Mouse (Mus musculus) heart, embryonic 11.5 days (tissue): Measurements from ENCODE around the gene Cacna2d1. TPM values are rescaled to one million over a fixed set of nuclear protein-coding genes. Genes with fewer than 3 reads are reported as not detected.

Experiments
- ATAC-seq: fragments of 200-750 bp; cut with Nextera tagmentation; replicated peaks from 2 replicates; pipeline ENCODE4 v1.8.0; 2017; ENCODE audit warnings: moderate library complexity; ENCODE audit not compliant: insufficient number of reproducible peaks, low FRiP score, low TSS enrichment
- H3K27ac ChIP-seq: fragments of 300-500 bp; sonication (generic); 2 replicates; pipeline ENCODE4 v1.5.1; 2014; ENCODE audit warnings: mild to moderate bottlenecking, low read depth, low read length
- H3K27me3 ChIP-seq: fragments of 300-500 bp; sonication (generic); 2 replicates; pipeline ENCODE4 v1.6.1; 2014; ENCODE audit warnings: mild to moderate bottlenecking, low read length, mixed read lengths; ENCODE audit not compliant: control insufficient read depth, insufficient read depth
- H3K36me3 ChIP-seq: fragments of 300-500 bp; sonication (generic); 2 replicates; pipeline ENCODE4 v1.6.1; 2014; ENCODE audit warnings: mild to moderate bottlenecking, low read length, moderate library complexity, mixed read lengths; ENCODE audit not compliant: control insufficient read depth, insufficient read depth
- H3K4me1 ChIP-seq: fragments of 300-500 bp; sonication (generic); 2 replicates; pipeline ENCODE4 v1.6.1; 2014; ENCODE audit warnings: low read length; ENCODE audit not compliant: control insufficient read depth, insufficient read depth
- H3K4me2 ChIP-seq: fragments of 300-500 bp; sonication (generic); 2 replicates; pipeline ENCODE4 v1.6.1; 2014; ENCODE audit warnings: mild to moderate bottlenecking, moderate library complexity
- H3K4me3 ChIP-seq: fragments of 300-500 bp; sonication (generic); 2 replicates; pipeline ENCODE4 v1.5.1; 2014; ENCODE audit warnings: low read depth, low read length
- H3K9ac ChIP-seq: fragments of 300-500 bp; sonication (generic); 2 replicates; pipeline ENCODE4 v1.6.1; 2014; ENCODE audit warnings: mild to moderate bottlenecking, low read depth, low read length, moderate library complexity
- H3K9me3 ChIP-seq: fragments of 300-500 bp; sonication (generic); replicated peaks from 2 replicates; pipeline ENCODE4 v1.6.1; 2016; ENCODE audit warnings: low read length; ENCODE audit not compliant: control insufficient read depth
- WGBS: fragments of 180-500 bp; shearing (Covaris S2); extraction: QIAGEN DNeasy Blood & Tissue Kit; methylation state at CpG from one replicate; pipeline ENCODE4 v1.1.7; 2014; ENCODE audit not compliant: insufficient replicate concordance; 5-methylcytosine and 5-hydroxymethylcytosine counted together
- polyA plus RNA-seq: library from polyadenylated mRNA; unstranded; fragments of >200 nt; fragmentation: Nextera tagmentation; extraction: Ambion mirVana; gene quantifications from 2 replicates; pipeline ENCODE4 v1.2.1, GENCODE M21; 2014

Cacna2d1 gene
- polyA plus RNA-seq, 1 experiment from 2014 or later, result 17.9 TPM

GRCm38 (mm10) chr5:16093071-16093693, 158.7 kb downstream of the Cacna2d1 start:
- ATAC-seq, result no peak
- WGBS, result 89% methylated on average over 11 of the region's 11 CpGs
- H3K9ac ChIP-seq, result no peak overlapping the region

GRCm38 (mm10) chr5:16095345-16095744, 160.9 kb downstream of the Cacna2d1 start:
- no peak overlapping the region for H3K27ac ChIP-seq
- ATAC-seq, result no peak
- no peak overlapping the region for H3K4me3 ChIP-seq
- no peaks in the 10 kb centered on the region for H3K4me1 ChIP-seq
- 65% methylated on average over 4 of the region's 4 CpGs for WGBS
- no peak overlapping the region for H3K9ac ChIP-seq
- H3K27me3 ChIP-seq, result no peaks in the 10 kb centered on the region
- H3K36me3 ChIP-seq, result no peaks in the 10 kb centered on the region
- H3K4me2 ChIP-seq, result no peak overlapping the region
- no peaks in the 10 kb centered on the region for H3K9me3 ChIP-seq

More at GRCm38 (mm10) chr5:16093071-16093693, 158.7 kb downstream of the Cacna2d1 start:
- Histone ChIP-seq H3K27ac (no peak overlapping the region), H3K36me3 (no peaks in the 10 kb centered on the region), H3K4me1 (no peaks in the 10 kb centered on the region), H3K4me2 (no peak overlapping the region), H3K9me3 (no peaks in the 10 kb centered on the region), H3K4me3 (no peak overlapping the region), H3K27me3 (no peaks in the 10 kb centered on the region)

- no peak for ATAC-seq
- no peak overlapping the region for H3K27ac ChIP-seq
- WGBS, result 81% methylated on average over 2 of the region's 2 CpGs
Measured at GRCm38 (mm10) chr5:16098766-16099165, 164.3 kb downstream of the Cacna2d1 start.

GRCm38 (mm10) chr5:16101820-16102219, 167.3 kb downstream of the Cacna2d1 start:
- no peaks in the 10 kb centered on the region for H3K27me3 ChIP-seq
- no peak overlapping the region for H3K27ac ChIP-seq
- H3K9me3 ChIP-seq, result no peaks in the 10 kb centered on the region
- H3K4me2 ChIP-seq, result no peak overlapping the region
- H3K9ac ChIP-seq, result no peak overlapping the region
- H3K36me3 ChIP-seq, result no peaks in the 10 kb centered on the region
- WGBS, result 93% methylated on average over 1 of the region's 1 CpGs
- ATAC-seq, result no peak
- H3K4me3 ChIP-seq, result no peak overlapping the region
- H3K4me1 ChIP-seq, result no peaks in the 10 kb centered on the region

More at GRCm38 (mm10) chr5:16098766-16099165, 164.3 kb downstream of the Cacna2d1 start:
- no peaks in the 10 kb centered on the region for H3K27me3 ChIP-seq
- H3K4me1 ChIP-seq, result no peaks in the 10 kb centered on the region
- H3K9me3 ChIP-seq, result no peaks in the 10 kb centered on the region
- H3K9ac ChIP-seq, result no peak overlapping the region
- no peak overlapping the region for H3K4me2 ChIP-seq
- no peak overlapping the region for H3K4me3 ChIP-seq
- no peaks in the 10 kb centered on the region for H3K36me3 ChIP-seq

GRCm38 (mm10) chr5:16105701-16106100, 171.2 kb downstream of the Cacna2d1 start:
- H3K27ac ChIP-seq, result no peak overlapping the region
- WGBS, result 74% methylated on average over 2 of the region's 2 CpGs
- no peaks in the 10 kb centered on the region for H3K4me1 ChIP-seq
- H3K9me3 ChIP-seq, result no peaks in the 10 kb centered on the region
- H3K36me3 ChIP-seq, result no peaks in the 10 kb centered on the region
- ATAC-seq, result no peak
- H3K27me3 ChIP-seq, result no peaks in the 10 kb centered on the region
- no peak overlapping the region for H3K4me3 ChIP-seq
- H3K9ac ChIP-seq, result no peak overlapping the region
- H3K4me2 ChIP-seq, result no peak overlapping the region

- no peak for ATAC-seq
- Histone ChIP-seq H3K4me2 (no peak overlapping the region), H3K27me3 (no peaks in the 10 kb centered on the region), H3K9me3 (no peaks in the 10 kb centered on the region), H3K9ac (no peak overlapping the region), H3K4me3 (no peak overlapping the region), H3K4me1 (no peaks in the 10 kb centered on the region), H3K27ac (no peak overlapping the region), H3K36me3 (no peaks in the 10 kb centered on the region)
- WGBS, result 74% methylated on average over 1 of the region's 1 CpGs
Measured at GRCm38 (mm10) chr5:16110643-16111042, 176.2 kb downstream of the Cacna2d1 start.

- H3K9ac ChIP-seq, result no peak overlapping the region
- no peak overlapping the region for H3K4me2 ChIP-seq
- H3K4me1 ChIP-seq, result no peaks in the 10 kb centered on the region
- no peak overlapping the region for H3K4me3 ChIP-seq
- WGBS, result 82% methylated on average over 1 of the region's 1 CpGs
- H3K27me3 ChIP-seq, result no peaks in the 10 kb centered on the region
- no peaks in the 10 kb centered on the region for H3K36me3 ChIP-seq
- no peak overlapping the region for H3K27ac ChIP-seq
- ATAC-seq, result no peak
- no peaks in the 10 kb centered on the region for H3K9me3 ChIP-seq
Measured at GRCm38 (mm10) chr5:16113879-16114278, 179.4 kb downstream of the Cacna2d1 start.

GRCm38 (mm10) chr5:16121334-16121733, 186.8 kb downstream of the Cacna2d1 start:
- no peak overlapping the region for H3K4me3 ChIP-seq
- no peak overlapping the region for H3K9ac ChIP-seq

GRCm38 (mm10) chr5:16122110-16122509, 187.6 kb downstream of the Cacna2d1 start:
- no peaks in the 10 kb centered on the region for H3K4me1 ChIP-seq
- 87% methylated on average over 6 of the region's 6 CpGs for WGBS
- no peak overlapping the region for H3K27ac ChIP-seq
- no peak overlapping the region for H3K4me2 ChIP-seq
- no peaks in the 10 kb centered on the region for H3K9me3 ChIP-seq
- H3K27me3 ChIP-seq, result no peaks in the 10 kb centered on the region
- no peak overlapping the region for H3K9ac ChIP-seq
- no peak for ATAC-seq
- no peaks in the 10 kb centered on the region for H3K36me3 ChIP-seq
- no peak overlapping the region for H3K4me3 ChIP-seq

More at GRCm38 (mm10) chr5:16121334-16121733, 186.8 kb downstream of the Cacna2d1 start:
- ATAC-seq, result no peak
- H3K27ac ChIP-seq, result no peak overlapping the region
- no peaks in the 10 kb centered on the region for H3K27me3 ChIP-seq
- H3K9me3 ChIP-seq, result no peaks in the 10 kb centered on the region
- WGBS, result 67% methylated on average over 11 of the region's 11 CpGs
- no peaks in the 10 kb centered on the region for H3K36me3 ChIP-seq
- no peak overlapping the region for H3K4me2 ChIP-seq
- H3K4me1 ChIP-seq, result no peaks in the 10 kb centered on the region
